Mouse (Mus musculus) heart, embryonic 11.5 days (tissue): ENCODE data around the gene Prss21. TPM values are rescaled to one million over a fixed set of nuclear protein-coding genes. Genes with fewer than 3 reads are reported as not detected.

Source experiments
- ATAC-seq: fragments of 200-750 bp; cut with Nextera tagmentation; replicated peaks from 2 replicates; pipeline ENCODE4 v1.8.0; 2017; ENCODE audit warnings: moderate library complexity; ENCODE audit not compliant: insufficient number of reproducible peaks, low FRiP score, low TSS enrichment
- H3K27ac ChIP-seq: fragments of 300-500 bp; sonication (generic); 2 replicates; pipeline ENCODE4 v1.5.1; 2014; ENCODE audit warnings: mild to moderate bottlenecking, low read depth, low read length
- H3K27me3 ChIP-seq: fragments of 300-500 bp; sonication (generic); 2 replicates; pipeline ENCODE4 v1.6.1; 2014; ENCODE audit warnings: mild to moderate bottlenecking, low read length, mixed read lengths; ENCODE audit not compliant: control insufficient read depth, insufficient read depth
- H3K36me3 ChIP-seq: fragments of 300-500 bp; sonication (generic); 2 replicates; pipeline ENCODE4 v1.6.1; 2014; ENCODE audit warnings: mild to moderate bottlenecking, low read length, moderate library complexity, mixed read lengths; ENCODE audit not compliant: control insufficient read depth, insufficient read depth
- H3K4me1 ChIP-seq: fragments of 300-500 bp; sonication (generic); 2 replicates; pipeline ENCODE4 v1.6.1; 2014; ENCODE audit warnings: low read length; ENCODE audit not compliant: control insufficient read depth, insufficient read depth
- H3K4me2 ChIP-seq: fragments of 300-500 bp; sonication (generic); 2 replicates; pipeline ENCODE4 v1.6.1; 2014; ENCODE audit warnings: mild to moderate bottlenecking, moderate library complexity
- H3K4me3 ChIP-seq: fragments of 300-500 bp; sonication (generic); 2 replicates; pipeline ENCODE4 v1.5.1; 2014; ENCODE audit warnings: low read depth, low read length
- H3K9ac ChIP-seq: fragments of 300-500 bp; sonication (generic); 2 replicates; pipeline ENCODE4 v1.6.1; 2014; ENCODE audit warnings: mild to moderate bottlenecking, low read depth, low read length, moderate library complexity
- H3K9me3 ChIP-seq: fragments of 300-500 bp; sonication (generic); replicated peaks from 2 replicates; pipeline ENCODE4 v1.6.1; 2016; ENCODE audit warnings: low read length; ENCODE audit not compliant: control insufficient read depth
- WGBS: fragments of 180-500 bp; shearing (Covaris S2); extraction: QIAGEN DNeasy Blood & Tissue Kit; methylation state at CpG from one replicate; pipeline ENCODE4 v1.1.7; 2014; ENCODE audit not compliant: insufficient replicate concordance; 5-methylcytosine and 5-hydroxymethylcytosine counted together
- polyA plus RNA-seq: library from polyadenylated mRNA; unstranded; fragments of >200 nt; fragmentation: Nextera tagmentation; extraction: Ambion mirVana; gene quantifications from 2 replicates; pipeline ENCODE4 v1.2.1, GENCODE M21; 2014

Gene Prss21
- polyA plus RNA-seq, 1 experiment from 2014 or later = not detected

- WGBS = under 1% methylated on average over 42 of the region's 47 CpGs
Observed at GRCm38 (mm10) chr17:23828271-23829001, 39.4 kb upstream of the Prss21 start.

GRCm38 (mm10) chr17:23829064-23829619, 38.7 kb upstream of the Prss21 start, which contains the start of gene Elob:
TSS of gene Elob (minus strand) at chr17:23829136.
- peak within 1 kb of the TSS; percentile 78 for H3K27ac ChIP-seq
- peaks cover 13% of the 10 kb centered on the region for H3K27me3 ChIP-seq
- peak; percentile 91 for ATAC-seq
- H3K9ac ChIP-seq = peak within 1 kb of the TSS; percentile 71
- 2% methylated on average over 24 of the region's 42 CpGs for WGBS
- peaks cover 6% of the 10 kb centered on the region for H3K4me1 ChIP-seq
- peak within 1 kb of the TSS; percentile 84 for H3K4me2 ChIP-seq
- peaks cover 17% of the 10 kb centered on the region for H3K36me3 ChIP-seq
- H3K9me3 ChIP-seq = 0 out of 2 replicates have a peak, but pooled peaks cover 2% of the 10 kb centered on the region
- H3K4me3 ChIP-seq = peak within 1 kb of the TSS; percentile 51

More at GRCm38 (mm10) chr17:23828271-23829001, 39.4 kb upstream of the Prss21 start:
- Histone ChIP-seq H3K9ac (peak overlapping the region; percentile 71), H3K27me3 (peaks cover 6% of the 10 kb centered on the region), H3K4me3 (peak overlapping the region; percentile 51), H3K27ac (peak overlapping the region; percentile 78), H3K36me3 (peaks cover 20% of the 10 kb centered on the region), H3K4me2 (peak overlapping the region; percentile 84), H3K9me3 (0 out of 2 replicates have a peak, but pooled peaks cover 2% of the 10 kb centered on the region), H3K4me1 (peaks cover 6% of the 10 kb centered on the region)
- ATAC-seq = peak; percentile 71

- Histone ChIP-seq H3K36me3 (peaks cover under 1% of the 10 kb centered on the region), H3K27me3 (peaks cover 20% of the 10 kb centered on the region), H3K4me2 (no peak overlapping the region), H3K9me3 (0 out of 2 replicates have a peak, but pooled peaks cover 2% of the 10 kb centered on the region), H3K9ac (no peak overlapping the region), H3K27ac (no peak overlapping the region), H3K4me1 (peaks cover 6% of the 10 kb centered on the region), H3K4me3 (no peak overlapping the region)
- ATAC-seq = no peak
- 100% methylated on average over 1 of the region's 1 CpGs for WGBS
Observed at GRCm38 (mm10) chr17:23831201-23831600, 36.7 kb upstream of the Prss21 start.

- WGBS = 71% methylated on average over 8 of the region's 8 CpGs
Observed at GRCm38 (mm10) chr17:23836006-23836575, 31.8 kb upstream of the Prss21 start, which contains the start of gene Prss33. TSS of gene Prss33 (minus strand) at chr17:23836056.

GRCm38 (mm10) chr17:23841145-23841544, 26.7 kb upstream of the Prss21 start:
- H3K9me3 ChIP-seq = no peaks in the 10 kb centered on the region
- ATAC-seq = no peak
- H3K36me3 ChIP-seq = no peaks in the 10 kb centered on the region
- no peak overlapping the region for H3K27ac ChIP-seq
- no peak overlapping the region for H3K9ac ChIP-seq
- H3K4me1 ChIP-seq = 0 out of 2 replicates have a peak, but pooled peaks cover 4% of the 10 kb centered on the region
- peaks cover 5% of the 10 kb centered on the region; the same call in 1 of the 2 replicates for H3K27me3 ChIP-seq
- WGBS = 26% methylated on average over 4 of the region's 4 CpGs
- H3K4me3 ChIP-seq = no peak overlapping the region
- no peak overlapping the region for H3K4me2 ChIP-seq

More at GRCm38 (mm10) chr17:23836006-23836575, 31.8 kb upstream of the Prss21 start, which contains the start of gene Prss33:
- no peak within 1 kb of the TSS for H3K4me2 ChIP-seq
- peaks cover 20% of the 10 kb centered on the region for H3K27me3 ChIP-seq
- H3K27ac ChIP-seq = no peak within 1 kb of the TSS
- no peaks in the 10 kb centered on the region for H3K36me3 ChIP-seq
- no peak for ATAC-seq
- no peaks in the 10 kb centered on the region for H3K4me1 ChIP-seq
- no peak within 1 kb of the TSS for H3K4me3 ChIP-seq
- no peak within 1 kb of the TSS for H3K9ac ChIP-seq
- H3K9me3 ChIP-seq = no peaks in the 10 kb centered on the region

GRCm38 (mm10) chr17:23843141-23843811, 24.6 kb upstream of the Prss21 start:
- H3K4me3 ChIP-seq = no peak overlapping the region; the same call in 1 of the 2 replicates
- peaks cover 5% of the 10 kb centered on the region; the same call in 1 of the 2 replicates for H3K27me3 ChIP-seq
- WGBS = 34% methylated on average over 23 of the region's 23 CpGs
- H3K9ac ChIP-seq = no peak overlapping the region
- ATAC-seq = peak; percentile 42; the same call in 1 of the 2 replicates
- H3K9me3 ChIP-seq = no peaks in the 10 kb centered on the region
- peak overlapping the region; percentile 56 for H3K4me2 ChIP-seq
- no peaks in the 10 kb centered on the region for H3K36me3 ChIP-seq
- 0 out of 2 replicates have a peak, but pooled peaks cover 4% of the 10 kb centered on the region for H3K4me1 ChIP-seq
- H3K27ac ChIP-seq = no peak overlapping the region

GRCm38 (mm10) chr17:23843812-23844273, 24.0 kb upstream of the Prss21 start, which contains the start of the genes Prss32 and Prss41:
TSS of gene Prss32 (plus strand) at chr17:23843855.
TSS of gene Prss41 (minus strand) at chr17:23844172.
- Histone ChIP-seq H3K4me2 (peak within 1 kb of the TSS; percentile 56), H3K27ac (no peak within 1 kb of the TSS), H3K4me3 (peak within 1 kb of the TSS; percentile 17; the same call in 1 of the 2 replicates), H3K36me3 (no peaks in the 10 kb centered on the region), H3K9ac (no peak within 1 kb of the TSS), H3K9me3 (no peaks in the 10 kb centered on the region), H3K27me3 (peaks cover 5% of the 10 kb centered on the region; the same call in 1 of the 2 replicates), H3K4me1 (0 out of 2 replicates have a peak, but pooled peaks cover 4% of the 10 kb centered on the region)
- ATAC-seq = no peak
- 15% methylated on average over 19 of the region's 19 CpGs for WGBS

- no peak overlapping the region for H3K4me2 ChIP-seq
- H3K27ac ChIP-seq = no peak overlapping the region
- 63% methylated on average over 2 of the region's 2 CpGs for WGBS
- no peaks in the 10 kb centered on the region for H3K27me3 ChIP-seq
- no peak for ATAC-seq
- H3K4me3 ChIP-seq = no peak overlapping the region
- no peaks in the 10 kb centered on the region for H3K9me3 ChIP-seq
- H3K4me1 ChIP-seq = peaks cover 7% of the 10 kb centered on the region; the same call in 1 of the 2 replicates
- H3K9ac ChIP-seq = no peak overlapping the region
- no peaks in the 10 kb centered on the region for H3K36me3 ChIP-seq
Observed at GRCm38 (mm10) chr17:23850028-23850427, 17.8 kb upstream of the Prss21 start.
